Mouse (Mus musculus) lung, adult 2 months (tissue): ENCODE measurements around the gene Slc39a10.

ENCODE experiments used
- CTCF ChIP-seq: fragments of 200-500 bp; IDR thresholded peaks from 2 replicates; pipeline ENCODE4 v1.5.1; 2011; ENCODE audit warnings: mild to moderate bottlenecking, low read length, control low read depth; ENCODE audit not compliant: insufficient read depth
- POLR2A ChIP-seq: fragments of 200-500 bp; IDR thresholded peaks from 2 replicates; pipeline ENCODE4 v1.6.1; 2011; ENCODE audit warnings: low read depth, mild to moderate bottlenecking, control low read depth, low read length, borderline replicate concordance; ENCODE audit errors: extremely low read depth

DNA sequence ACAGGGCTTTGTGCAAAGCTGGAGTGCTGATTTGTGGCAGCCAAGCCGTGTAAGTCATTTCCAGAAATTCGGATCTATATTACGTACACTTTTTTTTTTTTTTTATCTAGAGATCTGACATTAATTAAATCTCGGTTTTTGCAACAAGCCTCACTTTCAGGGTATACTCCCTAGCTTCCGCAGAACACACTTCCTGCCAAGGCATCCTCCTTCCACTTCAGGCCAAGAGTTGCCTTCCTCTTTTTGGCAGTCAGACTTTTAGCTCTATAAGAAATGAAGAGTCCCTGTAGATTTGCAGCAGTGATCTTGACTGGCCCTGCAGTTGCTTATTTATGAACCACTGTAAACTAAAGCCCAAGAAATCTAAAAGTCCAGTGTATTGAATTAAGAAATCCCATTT lies 13.1 kb upstream of the Slc39a10 start:
- TF ChIP-seq CTCF (no peak), POLR2A (no peak)
